Mouse (Mus musculus): ENCODE results near the gene Col6a4.

- no peak for TF ChIP-seq POLR2A (IDR thresholded peaks at IDR 0.05; ENCODE audit: extremely low read depth, insufficient read depth, low read length)
- TF ChIP-seq CTCF (IDR thresholded peaks at IDR 0.05; ENCODE audit: extremely low read depth, insufficient read depth, low read length): no peak
Measured at GRCm38 (mm10) chr9:105949755-105950154, 146.8 kb downstream of the Col6a4 start.

All from cortical plate, adult 2 months (tissue).